Mouse (Mus musculus): ENCODE results near the gene Psg22. TPM values are rescaled to one million over a fixed set of nuclear protein-coding genes. Genes with fewer than 3 reads are reported as not detected.
A peak's percentile ranks its signal among the peaks of the same experiment; 100 is the strongest.
"Not testable (repeated sequence)": the region's sequence is repeated elsewhere in the genome, so short reads cannot be mapped to it uniquely, and the experiment has no call there.

Gene Psg22
- polyA plus RNA-seq, 1 experiment from 2014 or later = not detected

DNA sequence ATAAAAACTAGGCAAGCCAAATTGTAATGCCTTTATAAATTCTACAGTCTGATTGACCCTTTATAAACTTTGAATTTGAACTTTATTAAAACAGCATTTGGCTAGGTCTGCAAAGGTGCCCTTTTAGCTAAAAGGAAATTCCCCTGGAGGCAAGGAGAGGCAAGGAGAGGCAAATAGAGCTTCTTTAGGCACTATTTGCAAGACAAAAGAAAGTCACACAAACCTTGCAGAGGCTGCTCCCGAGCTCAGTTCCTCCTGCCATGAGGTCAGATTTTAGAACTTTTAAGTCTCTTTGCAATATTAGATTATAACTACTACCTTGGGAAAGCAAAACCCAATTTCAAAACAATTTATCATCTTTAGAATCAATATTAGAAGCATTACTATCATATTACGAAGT is 29.5 kb downstream of the Psg22 start:
- 39% methylated on average over 2 of the region's 2 CpGs for WGBS
- not testable (repeated sequence) for H3K4me3 ChIP-seq; H3K4me2 ChIP-seq (replicated peaks); H3K27ac ChIP-seq; ATAC-seq (ENCODE audit: low FRiP score, low read depth); H3K9ac ChIP-seq; H3K36me3 ChIP-seq; H3K9me3 ChIP-seq; H3K4me1 ChIP-seq
- peaks cover 27% of the 10 kb centered on the region for H3K27me3 ChIP-seq

GRCm38 (mm10) chr7:18748994-18749895 is 31.4 kb downstream of the Psg22 start:
- Histone ChIP-seq H3K27me3 (peaks cover 27% of the 10 kb centered on the region), H3K36me3 (no peaks in the 10 kb centered on the region), H3K9ac (no peak overlapping the region)

DNA sequence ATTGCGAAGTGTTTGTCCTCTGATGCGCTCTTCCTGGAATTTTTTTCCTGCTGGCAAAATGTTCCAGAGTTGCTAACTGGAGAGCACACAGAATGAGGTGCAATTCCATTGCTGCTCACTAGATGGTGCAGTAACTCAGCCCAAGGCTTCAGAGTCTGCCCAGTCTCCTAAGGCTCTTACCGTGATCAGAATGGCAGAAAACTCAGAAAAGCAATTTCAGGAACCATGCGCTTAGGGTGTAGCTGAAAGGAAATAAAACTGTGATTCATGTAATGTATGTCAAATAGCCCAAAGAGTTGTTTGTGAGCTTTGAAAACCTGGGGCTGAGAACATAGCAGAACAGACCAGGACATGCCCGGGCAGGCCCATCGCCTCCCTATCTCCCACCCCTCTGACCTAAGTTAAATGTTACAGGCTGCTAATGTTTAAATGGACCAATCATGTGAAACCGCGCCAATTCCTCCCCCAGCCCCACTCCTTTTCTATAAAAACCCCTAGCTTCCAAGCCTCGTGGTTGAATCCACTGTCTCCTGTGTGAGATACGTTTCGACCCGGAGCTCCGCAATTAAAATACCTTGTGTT is 32.1 kb downstream of the Psg22 start:
- ATAC-seq (ENCODE audit: low FRiP score, low read depth) = peak; percentile 66; the same call in 1 of the 2 replicates
- 50% methylated on average over 11 of the region's 13 CpGs for WGBS

More at GRCm38 (mm10) chr7:18748994-18749895, 31.4 kb downstream of the Psg22 start:
- Histone ChIP-seq H3K27ac (no peak overlapping the region), H3K4me1 (0 out of 2 replicates have a peak, but pooled peaks cover 4% of the 10 kb centered on the region), H3K9me3 (no peaks in the 10 kb centered on the region), H3K4me2 (replicated peaks) (no peak overlapping the region), H3K4me3 (no peak overlapping the region)
- ATAC-seq (ENCODE audit: low FRiP score, low read depth) = no peak
- WGBS = 17% methylated on average over 6 of the region's 6 CpGs

DNA sequence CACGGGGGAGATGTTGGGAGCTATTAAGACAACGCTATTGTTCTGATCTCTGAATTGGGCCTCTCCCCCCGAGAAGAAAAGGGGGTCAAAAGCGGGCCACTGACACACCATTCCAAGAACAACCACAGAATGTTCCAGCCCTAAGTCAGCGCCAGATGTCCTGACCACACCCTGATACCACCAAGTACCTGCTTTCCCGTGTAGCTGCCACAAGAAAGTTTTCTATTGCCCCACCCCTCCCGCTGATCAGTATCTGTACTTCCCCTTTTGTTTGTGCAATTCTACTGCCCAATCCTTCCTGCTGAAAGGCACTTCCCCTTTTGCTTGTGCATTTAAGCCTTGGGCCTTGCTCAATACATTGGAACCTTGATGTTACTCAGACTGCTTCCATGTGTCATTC is 42.3 kb downstream of the Psg22 start:
- ATAC-seq (ENCODE audit: low FRiP score, low read depth); H3K4me3 ChIP-seq; H3K4me2 ChIP-seq (replicated peaks); H3K36me3 ChIP-seq; H3K27me3 ChIP-seq; H3K27ac ChIP-seq; H3K4me1 ChIP-seq; H3K9me3 ChIP-seq; H3K9ac ChIP-seq: not testable (repeated sequence)
- WGBS = 88% methylated on average over 7 of the region's 7 CpGs

More for the DNA sequence above, 32.1 kb downstream of the Psg22 start:
- not testable (repeated sequence) for H3K9me3 ChIP-seq; H3K9ac ChIP-seq; H3K4me3 ChIP-seq; H3K27ac ChIP-seq; H3K4me1 ChIP-seq; H3K36me3 ChIP-seq; H3K4me2 ChIP-seq (replicated peaks)
- peaks cover 27% of the 10 kb centered on the region for H3K27me3 ChIP-seq

DNA sequence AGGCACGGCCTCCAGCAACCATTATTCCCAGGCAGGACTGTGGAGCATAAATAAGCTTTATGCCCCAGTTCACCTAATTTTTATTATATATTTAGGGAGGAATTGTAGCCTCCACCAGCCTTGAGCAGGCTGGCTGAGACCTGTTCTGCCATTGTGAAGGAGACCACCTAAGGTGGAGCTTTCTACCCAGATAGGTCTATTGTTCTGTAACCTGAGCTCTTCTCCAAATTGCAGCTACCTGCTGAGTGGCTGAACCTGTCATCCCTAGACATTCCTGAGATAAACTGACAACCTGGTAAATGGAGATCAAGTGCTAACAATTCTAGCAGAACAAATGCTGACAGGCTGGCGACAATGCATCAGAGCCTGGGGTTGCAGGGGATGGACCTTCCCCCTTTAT is 45.0 kb downstream of the Psg22 start:
- not testable (repeated sequence) for H3K4me3 ChIP-seq; H3K9me3 ChIP-seq; H3K27ac ChIP-seq; H3K27me3 ChIP-seq; H3K9ac ChIP-seq; H3K4me1 ChIP-seq; H3K36me3 ChIP-seq; H3K4me2 ChIP-seq (replicated peaks); ATAC-seq (ENCODE audit: low FRiP score, low read depth)
- WGBS = no CpG with 5 or more reads among the region's 2 CpGs

Other genes with a start within 250 kb of the Psg22 start
- not detected in 2 replicates for gene Psg26, start 233.9 kb upstream of the Psg22 start, polyA plus RNA-seq (2015; fragmentation: Nextera tagmentation; extraction: Ambion mirVana)
- gene Psg25, start 185.8 kb upstream of the Psg22 start, polyA plus RNA-seq (2015; fragmentation: Nextera tagmentation; extraction: Ambion mirVana) = not detected in 2 replicates
- gene Psg27, start 150.8 kb upstream of the Psg22 start, polyA plus RNA-seq (2015; fragmentation: Nextera tagmentation; extraction: Ambion mirVana) = not detected in 2 replicates
- gene Psg23, start 101.6 kb upstream of the Psg22 start, polyA plus RNA-seq (2015; fragmentation: Nextera tagmentation; extraction: Ambion mirVana) = not detected in 2 replicates
- gene Psg21, start 61.4 kb upstream of the Psg22 start, polyA plus RNA-seq (2015; fragmentation: Nextera tagmentation; extraction: Ambion mirVana) = not detected in 2 replicates
- gene Psg20, start 31.9 kb upstream of the Psg22 start, polyA plus RNA-seq (2015; fragmentation: Nextera tagmentation; extraction: Ambion mirVana) = not detected in 2 replicates
- gene Psg19, start 80.4 kb downstream of the Psg22 start, polyA plus RNA-seq (2015; fragmentation: Nextera tagmentation; extraction: Ambion mirVana) = not detected in 2 replicates
- 0.09 TPM in 1 of 2 replicates, not detected in the other for gene Psg17, start 103.5 kb downstream of the Psg22 start, polyA plus RNA-seq (2015; fragmentation: Nextera tagmentation; extraction: Ambion mirVana)
- 0.17 and 0.23 TPM in 2 replicates for gene Mill2, start 121.9 kb downstream of the Psg22 start, polyA plus RNA-seq (2015; fragmentation: Nextera tagmentation; extraction: Ambion mirVana)
- 0.74 and 1.0 TPM in 2 replicates for gene Pglyrp1, start 153.2 kb downstream of the Psg22 start, polyA plus RNA-seq (2015; fragmentation: Nextera tagmentation; extraction: Ambion mirVana)
- 32.8 and 34.6 TPM in 2 replicates for gene Ccdc61, start 192.3 kb downstream of the Psg22 start, polyA plus RNA-seq (2015; fragmentation: Nextera tagmentation; extraction: Ambion mirVana)
- gene Nova2, start 207.8 kb downstream of the Psg22 start, polyA plus RNA-seq (2015; fragmentation: Nextera tagmentation; extraction: Ambion mirVana) = 0.33 and 0.41 TPM in 2 replicates

All from limb, embryonic 13.5 days (tissue).